Mouse (Mus musculus) retina, adult 2 months (tissue): ENCODE results near the gene Evx1.
"Not testable (repeated sequence)": the region's sequence is repeated elsewhere in the genome, so short reads cannot be mapped to it uniquely, and the experiment has no call there.

Experiments used
- DNase-seq: peaks from one replicate; pipeline ENCODE4 v3.0.0-alpha.2; 2012; ENCODE audit warnings: low read depth, low spot score

Evx1 gene

GRCm38 (mm10) chr6:52320966-52321825 is 7.9 kb downstream of the Evx1 start:
- DNase-seq: no peak

DNA sequence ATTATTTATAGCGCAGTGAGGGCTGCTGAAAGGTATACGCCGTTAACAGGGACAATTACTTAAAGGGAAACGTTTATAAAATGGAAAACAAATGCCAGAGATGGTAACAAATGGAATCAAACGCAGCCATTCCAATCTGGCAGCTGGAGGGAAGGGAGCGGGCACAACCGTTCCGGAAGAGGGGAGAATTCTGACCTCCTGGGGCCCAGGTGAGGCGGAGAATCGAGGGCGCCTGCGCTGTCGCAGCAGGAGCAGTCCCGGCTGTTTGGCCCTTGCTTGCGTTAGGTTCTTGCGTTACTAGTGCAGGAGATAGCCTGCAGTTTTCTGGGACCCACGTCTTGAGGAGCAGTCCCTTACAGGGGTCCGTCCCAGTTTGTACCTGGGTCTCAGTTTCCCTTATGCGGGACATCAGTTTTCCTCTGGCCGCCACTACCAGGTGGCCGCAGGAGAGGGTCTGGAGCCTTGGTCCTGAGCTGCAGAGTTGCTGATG is 8.6 kb downstream of the Evx1 start:
- DNase-seq: no peak

DNA sequence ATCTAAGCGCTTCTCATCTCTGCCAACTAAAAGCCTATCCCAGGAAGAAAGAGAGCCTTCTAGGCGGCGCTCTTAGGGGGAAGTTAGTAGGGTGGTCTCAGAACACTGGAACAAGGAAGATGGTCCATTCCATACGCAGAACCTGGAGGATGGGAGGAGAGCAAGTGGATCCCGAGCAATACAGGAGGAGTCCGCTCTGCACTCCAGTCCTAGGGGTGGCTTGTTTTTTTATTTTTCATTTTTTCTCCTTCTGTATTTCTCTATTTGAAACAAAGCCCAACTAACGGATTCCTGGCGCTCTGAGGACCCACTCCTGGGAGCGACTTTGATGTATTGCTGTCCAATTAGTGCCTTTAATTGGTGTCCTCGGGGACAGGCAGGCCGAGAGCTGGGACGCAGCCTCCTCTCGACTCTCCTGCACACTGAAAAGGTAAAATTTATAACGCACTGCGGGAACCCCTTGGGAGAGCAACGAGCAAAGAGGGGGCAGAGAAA is 9.5 kb downstream of the Evx1 start:
- DNase-seq: no peak

GRCm38 (mm10) chr6:52323292-52323691 is 10.0 kb downstream of the Evx1 start:
- DNase-seq: no peak

GRCm38 (mm10) chr6:52324061-52324460 is 10.8 kb downstream of the Evx1 start:
- DNase-seq: no peak

DNA sequence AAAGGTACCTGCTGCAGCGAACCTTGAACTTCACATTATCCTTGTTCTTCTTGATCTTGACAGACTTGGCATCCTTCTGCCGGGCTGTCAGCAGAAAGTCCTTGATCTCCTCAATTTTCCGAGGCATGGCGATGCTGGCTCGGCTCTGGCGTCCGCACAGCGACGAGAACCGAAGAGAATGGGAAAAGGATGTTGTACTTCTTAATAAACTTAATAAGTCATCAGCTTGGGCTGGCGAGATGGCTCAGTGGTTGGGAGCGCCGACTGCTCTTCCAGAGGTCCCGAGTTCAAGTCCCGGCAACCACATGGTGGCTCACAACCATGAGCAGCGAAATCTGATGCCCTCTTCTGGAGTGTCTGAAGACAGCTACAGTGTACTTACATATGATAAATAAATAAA is 33.5 kb downstream of the Evx1 start:
- DNase-seq: not testable (repeated sequence)

- no peak for DNase-seq
Observed at GRCm38 (mm10) chr6:52366021-52366420, 52.7 kb downstream of the Evx1 start.

DNA sequence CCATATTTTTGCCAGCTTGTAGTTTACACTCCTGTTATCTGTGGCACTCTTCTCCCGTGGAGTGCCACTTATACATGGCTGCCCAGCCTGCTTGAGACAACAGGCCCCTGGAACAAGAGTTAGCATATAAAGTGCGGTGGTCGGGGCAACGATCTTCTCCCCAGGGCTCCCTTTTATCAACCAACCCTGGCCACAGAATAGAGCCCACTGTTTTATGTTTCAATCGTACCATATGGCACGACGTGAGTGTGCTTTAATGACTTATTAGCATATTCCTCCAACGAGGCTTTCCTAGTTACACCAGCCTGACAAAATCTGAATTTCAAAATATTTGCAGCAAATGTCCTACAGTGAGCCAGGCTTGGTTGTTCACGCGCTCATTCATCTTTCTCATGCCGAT is 53.2 kb downstream of the Evx1 start:
- DNase-seq: no peak

DNA sequence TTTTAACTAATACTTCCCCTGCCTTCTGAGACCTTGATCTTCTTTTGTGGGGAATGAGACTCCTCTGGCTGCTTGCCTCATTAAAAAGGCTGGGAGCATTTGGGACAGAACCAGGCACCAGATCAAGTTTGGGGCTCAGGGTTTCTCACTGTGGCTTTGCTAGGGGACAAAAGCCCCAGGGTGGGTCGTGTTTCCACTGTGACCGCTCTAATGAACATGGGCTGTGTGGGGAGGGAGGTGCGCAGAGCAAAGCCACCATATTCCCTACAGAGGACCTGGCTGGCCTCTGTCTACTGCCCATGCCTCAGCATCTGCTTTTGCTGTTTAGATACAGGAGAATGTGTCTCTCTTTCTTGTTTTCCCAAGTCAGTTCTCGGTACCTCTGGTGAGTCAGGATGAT is 53.8 kb downstream of the Evx1 start:
- no peak for DNase-seq
